Mouse (Mus musculus) bone marrow macrophage, adult 2 months (primary cell): ENCODE measurements around the gene Slc6a2. TPM values are rescaled to one million over a fixed set of nuclear protein-coding genes. Genes with fewer than 3 reads are reported as not detected.

Experiments used
- H3K27ac ChIP-seq: 2 replicates; pipeline ENCODE4 v1.5.1; 2012; ENCODE audit warnings: low read depth, low read length; ENCODE audit not compliant: insufficient read depth
- H3K4me1 ChIP-seq: 2 replicates; pipeline ENCODE4 v1.6.1; 2012; ENCODE audit warnings: low read length; ENCODE audit not compliant: control insufficient read depth, insufficient read depth
- H3K4me3 ChIP-seq: 2 replicates; pipeline ENCODE4 v1.5.1; 2012; ENCODE audit warnings: mild to moderate bottlenecking, low read length, moderate library complexity; ENCODE audit not compliant: insufficient read depth
- CTCF ChIP-seq: IDR thresholded peaks from 2 replicates; pipeline ENCODE4 v1.5.1; 2012; ENCODE audit warnings: low read depth, mild to moderate bottlenecking, low read length, moderate library complexity
- POLR2A ChIP-seq: IDR thresholded peaks from 2 replicates; pipeline ENCODE4 v1.6.1; 2012; ENCODE audit warnings: mild to moderate bottlenecking, low read depth, low read length, borderline replicate concordance
- polyA plus RNA-seq: library from polyadenylated mRNA; stranded (reverse); fragments of >200 nt; gene quantifications from 2 replicates; pipeline ENCODE4 v1.2.4, GENCODE M21; 2012; ENCODE audit not compliant: missing spikeins, insufficient read depth, insufficient read length

Gene Slc6a2
- polyA plus RNA-seq, 1 experiment, result not detected

DNA sequence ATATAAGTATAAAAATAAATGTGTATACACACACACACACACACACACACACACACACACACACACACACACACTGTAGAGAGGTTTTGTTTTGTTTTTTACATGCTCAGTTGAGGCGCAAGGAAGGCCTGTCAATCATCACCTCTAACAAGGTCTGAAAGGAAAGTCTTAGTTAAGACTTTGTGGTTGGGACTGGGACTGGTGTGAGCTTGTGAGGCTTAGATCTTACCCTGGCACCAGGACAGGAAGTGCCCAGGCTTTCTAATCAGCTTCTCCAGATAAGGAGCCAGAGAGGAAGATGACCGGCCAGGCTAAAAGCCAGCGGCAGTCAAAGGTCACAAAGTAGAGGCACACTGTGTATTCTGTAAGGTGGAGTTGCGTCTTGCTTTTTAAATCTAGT lies 54.4 kb downstream of the Slc6a2 start:
- TF ChIP-seq POLR2A (no peak), CTCF (no peak)
- Histone ChIP-seq H3K4me1 (no peaks in the 10 kb centered on the region), H3K4me3 (no peak overlapping the region), H3K27ac (no peak overlapping the region)

DNA sequence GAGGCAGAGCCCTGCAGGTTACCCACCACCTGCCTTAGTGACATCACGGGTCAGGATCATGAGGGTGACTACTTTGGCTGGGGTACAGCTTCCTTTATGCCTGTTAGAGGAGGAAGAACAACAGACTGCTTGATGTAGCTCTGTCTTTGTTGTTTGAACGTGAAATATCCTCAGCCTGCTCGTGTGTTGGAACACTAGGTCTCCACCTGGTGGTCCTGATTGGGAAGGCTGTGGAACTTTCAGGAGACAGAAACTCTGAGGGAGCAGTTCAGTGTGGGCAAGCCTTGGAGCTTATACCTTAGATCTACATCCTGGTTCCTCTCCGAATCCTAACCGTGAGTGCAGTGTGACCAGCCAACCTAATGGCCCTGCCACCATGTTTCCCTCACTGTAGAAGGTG lies 61.9 kb downstream of the Slc6a2 start:
- H3K4me1 ChIP-seq, result no peaks in the 10 kb centered on the region
- TF ChIP-seq CTCF, result no peak
- TF ChIP-seq POLR2A, result no peak
- no peak overlapping the region for H3K4me3 ChIP-seq
- H3K27ac ChIP-seq, result no peak overlapping the region

DNA sequence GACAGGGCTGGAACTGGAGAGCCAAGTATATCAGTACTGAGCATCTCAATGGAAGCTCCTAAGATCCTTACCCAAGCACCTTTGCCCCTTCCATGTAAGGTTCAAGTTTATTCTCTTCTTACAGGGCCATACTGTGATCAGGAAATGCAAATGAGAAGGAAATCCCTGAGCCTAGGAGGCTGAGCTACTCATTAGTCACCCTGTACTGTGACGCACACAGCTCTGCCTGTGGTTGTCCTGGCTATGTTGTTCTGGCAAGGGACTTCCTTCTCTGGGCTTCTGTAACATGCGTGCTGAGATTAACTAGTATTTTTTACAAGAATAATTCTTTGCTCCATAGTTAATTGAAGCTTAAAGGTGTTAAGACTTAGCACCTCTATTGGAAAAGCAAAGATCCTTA lies 70.8 kb downstream of the Slc6a2 start:
- no peak overlapping the region for H3K4me3 ChIP-seq
- H3K27ac ChIP-seq, result no peak overlapping the region
- TF ChIP-seq POLR2A, result no peak
- TF ChIP-seq CTCF, result no peak
- no peaks in the 10 kb centered on the region for H3K4me1 ChIP-seq

DNA sequence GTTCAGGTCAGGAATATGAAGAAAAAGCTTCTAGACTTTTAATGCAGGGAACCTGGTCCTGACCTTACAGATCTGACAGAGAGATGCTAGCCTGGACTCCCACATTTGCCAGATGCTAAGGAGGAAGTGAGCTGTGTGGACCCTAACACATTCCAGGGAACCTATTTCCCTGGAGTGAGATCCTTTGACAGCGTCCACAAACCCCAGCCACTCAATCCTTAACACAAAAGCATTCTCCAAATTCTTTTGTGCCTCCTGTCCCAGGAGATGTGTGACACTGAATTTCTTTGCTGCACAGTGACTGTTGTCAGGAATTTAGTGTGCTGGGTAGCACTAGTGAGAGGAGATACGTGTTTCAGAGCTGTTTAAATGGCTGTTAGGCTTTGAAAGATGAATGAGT lies 79.0 kb downstream of the Slc6a2 start:
- no peak overlapping the region for H3K4me3 ChIP-seq
- no peak for TF ChIP-seq CTCF
- no peak for TF ChIP-seq POLR2A
- H3K4me1 ChIP-seq, result no peaks in the 10 kb centered on the region

DNA sequence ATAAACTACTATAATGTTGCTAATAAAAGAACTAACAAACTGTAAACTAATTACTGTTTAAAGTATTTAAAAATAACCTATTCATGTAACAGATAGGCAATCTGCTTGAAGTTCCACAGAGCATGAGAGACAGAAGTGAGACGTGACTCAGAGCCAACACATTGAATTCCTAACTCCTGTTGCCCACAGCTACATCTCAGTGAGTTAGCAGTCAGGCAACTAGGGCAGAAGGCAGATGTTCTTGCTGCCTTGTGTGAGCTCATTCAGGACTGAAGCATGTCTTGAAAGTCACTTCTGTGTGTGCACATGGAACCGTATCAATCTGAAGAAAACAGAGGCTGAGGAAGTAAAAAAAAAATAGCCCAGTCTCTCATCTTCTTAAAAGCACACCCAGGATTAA lies 80.4 kb downstream of the Slc6a2 start:
- Histone ChIP-seq H3K4me1 (no peaks in the 10 kb centered on the region), H3K4me3 (no peak overlapping the region), H3K27ac (no peak overlapping the region)
- TF ChIP-seq CTCF (no peak), POLR2A (no peak)

More for the DNA sequence above, 79.0 kb downstream of the Slc6a2 start:
- H3K27ac ChIP-seq, result no peak overlapping the region

DNA sequence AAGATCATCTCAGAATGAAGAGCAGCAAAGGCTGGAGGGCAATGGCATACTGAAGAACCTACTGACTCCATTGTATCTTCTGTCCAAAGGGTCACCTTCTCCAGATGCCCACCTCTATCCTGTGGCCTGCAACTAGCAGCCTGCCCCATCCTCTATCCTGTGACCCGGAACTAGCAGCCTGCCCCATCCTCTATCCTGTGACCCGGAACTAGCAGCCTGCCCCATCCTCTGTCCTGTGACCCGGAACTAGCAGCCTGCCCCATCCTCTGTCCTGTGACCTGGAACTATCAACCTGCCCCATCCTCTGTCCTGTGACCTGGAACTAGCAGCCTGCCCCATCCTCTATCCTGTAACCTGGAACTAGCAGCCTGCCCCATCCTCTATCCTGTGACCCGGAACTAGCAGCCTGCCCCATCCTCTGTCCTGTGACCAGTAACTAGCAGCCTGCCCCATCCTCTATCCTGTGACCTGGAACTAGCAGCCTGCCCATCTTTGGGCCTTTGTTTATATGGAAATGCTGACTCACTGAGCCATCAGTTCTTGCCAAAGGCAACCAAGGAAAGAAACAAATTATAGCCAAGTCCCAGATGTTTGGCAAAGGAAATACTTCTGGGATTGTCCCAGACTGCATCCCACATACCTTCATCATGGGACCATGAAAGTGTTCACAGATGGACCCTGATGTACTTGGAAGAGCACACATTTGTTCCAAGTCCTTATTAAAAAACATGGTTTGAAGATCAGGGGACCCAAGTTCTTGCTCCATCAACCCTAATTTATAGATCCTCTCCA lies 81.1 kb downstream of the Slc6a2 start:
- H3K4me3 ChIP-seq, result no peak overlapping the region
- H3K27ac ChIP-seq, result no peak overlapping the region
- no peak for TF ChIP-seq CTCF
- no peak for TF ChIP-seq POLR2A
- H3K4me1 ChIP-seq, result no peaks in the 10 kb centered on the region

DNA sequence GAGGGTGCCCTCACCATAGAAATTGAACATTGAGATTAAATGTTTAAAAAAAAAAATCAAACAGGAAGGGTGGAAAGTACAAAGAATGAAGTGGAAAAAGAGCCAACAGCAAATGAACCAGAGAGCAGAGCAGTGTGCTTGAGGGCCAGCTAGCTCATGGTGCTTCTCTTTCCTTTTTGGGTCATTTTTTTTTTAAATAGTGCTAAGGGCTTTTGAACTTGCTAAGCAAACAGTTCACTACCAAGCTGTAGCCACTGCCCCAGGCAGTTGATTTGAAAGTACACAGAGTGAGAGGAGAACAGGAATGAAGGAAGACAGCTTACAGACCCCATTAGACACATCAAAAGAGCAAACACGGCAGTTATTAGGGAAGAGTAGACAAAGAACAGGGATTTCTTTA lies 83.2 kb downstream of the Slc6a2 start:
- no peaks in the 10 kb centered on the region for H3K4me1 ChIP-seq
- H3K27ac ChIP-seq, result no peak overlapping the region
- TF ChIP-seq CTCF (no peak), POLR2A (no peak)
- H3K4me3 ChIP-seq, result no peak overlapping the region

DNA sequence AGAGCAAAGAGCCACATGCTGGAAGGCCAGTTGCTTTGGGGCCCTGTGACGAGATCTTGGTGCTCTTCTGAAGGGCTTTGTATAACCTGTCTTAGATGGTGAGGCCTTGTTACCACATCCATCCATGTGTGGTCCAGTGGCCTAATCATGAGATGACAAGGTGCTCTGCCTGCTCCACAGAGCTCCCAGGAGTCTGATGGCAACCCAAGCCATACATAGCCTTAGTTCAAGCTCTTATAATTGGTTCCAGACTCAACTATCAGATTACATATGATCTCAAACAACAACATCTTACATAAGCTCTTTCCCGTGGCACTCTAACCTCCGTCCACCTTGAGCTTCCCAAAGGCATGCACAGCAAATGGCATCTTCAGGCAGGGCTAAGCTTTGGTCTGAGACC lies 88.2 kb downstream of the Slc6a2 start, which contains the start of gene Ces1a:
Gene Ces1a (minus strand): TSS at position 101 of the 400 bp plus-strand sequence.
- no peak within 1 kb of the TSS for H3K27ac ChIP-seq
- TF ChIP-seq CTCF (no peak), POLR2A (no peak)
- no peak within 1 kb of the TSS for H3K4me3 ChIP-seq
- no peaks in the 10 kb centered on the region for H3K4me1 ChIP-seq

DNA sequence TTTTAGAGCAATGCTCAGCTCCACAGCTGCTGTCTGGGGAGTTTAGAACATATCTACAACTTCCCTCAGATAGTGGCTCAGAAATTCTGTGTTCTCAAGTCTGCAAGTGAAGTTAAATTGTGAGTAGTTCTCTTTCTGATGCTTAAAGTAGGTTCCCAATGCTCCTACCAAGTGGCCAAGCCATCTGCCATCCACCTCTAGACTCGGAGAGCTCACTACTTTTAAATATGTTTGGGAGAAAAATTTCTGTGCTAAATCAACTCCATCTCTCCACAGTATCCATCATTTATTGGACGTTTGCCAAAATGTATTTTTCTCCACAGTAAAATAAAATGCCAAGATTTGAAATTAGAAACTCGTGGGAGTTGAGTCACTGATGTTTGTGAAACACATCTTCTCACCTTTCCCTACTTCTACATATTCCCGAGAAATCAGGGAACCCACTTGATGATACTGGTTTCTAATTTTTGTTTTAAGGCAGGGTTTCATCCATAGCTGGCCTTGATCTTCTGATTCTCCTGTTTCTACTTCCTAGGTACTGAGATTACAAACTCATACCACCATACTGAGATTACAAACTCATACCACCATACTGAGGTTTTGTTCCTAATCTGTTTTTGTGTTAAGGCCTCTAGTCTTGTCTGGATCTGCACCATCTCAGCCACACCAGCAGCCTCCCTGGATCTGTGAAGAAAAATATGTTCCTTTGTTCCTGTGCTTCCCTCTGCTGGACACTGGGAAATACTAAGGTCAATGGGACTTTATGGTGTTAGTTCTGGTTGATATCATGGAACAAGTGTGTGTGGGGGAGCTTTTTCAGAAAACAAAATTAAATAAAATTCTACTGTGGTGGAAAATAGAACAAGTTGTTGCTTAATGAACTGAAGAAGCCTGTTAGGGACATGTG lies 88.9 kb downstream of the Slc6a2 start:
- no peak overlapping the region for H3K4me3 ChIP-seq
- TF ChIP-seq CTCF (no peak), POLR2A (no peak)
- no peaks in the 10 kb centered on the region for H3K4me1 ChIP-seq
- no peak overlapping the region for H3K27ac ChIP-seq

Other genes starting within 250 kb of the Slc6a2 start
- 0.75 and 2.5 TPM in 2 replicates for gene Mmp2, start 132.8 kb upstream of the Slc6a2 start, polyA plus RNA-seq
- gene Lpcat2, start 104.7 kb upstream of the Slc6a2 start, polyA plus RNA-seq, result 130 TPM in 2 replicates
- gene Capns2, start 58.7 kb upstream of the Slc6a2 start, polyA plus RNA-seq, result 2.8 and 4.9 TPM in 2 replicates
- gene Ces1a, start 88.1 kb downstream of the Slc6a2 start, polyA plus RNA-seq, result not detected in 2 replicates
- not detected in 2 replicates for gene Ces1b, start 119.9 kb downstream of the Slc6a2 start, polyA plus RNA-seq
- gene Ces1c, start 171.2 kb downstream of the Slc6a2 start, polyA plus RNA-seq, result not detected in 2 replicates
- gene Ces1d, start 237.8 kb downstream of the Slc6a2 start, polyA plus RNA-seq, result not detected in 2 replicates